Mouse (Mus musculus) heart, postnatal 4 days (tissue): Measurements from ENCODE around the gene Zdhhc23. TPM values are rescaled to one million over a fixed set of nuclear protein-coding genes. Genes with fewer than 3 reads are reported as not detected.

Experiments used
- DNase-seq: peaks from one replicate; pipeline ENCODE4 v3.0.0; 2021
- total RNA-seq, 2 experiments: library from RNA; stranded (reverse); gene quantifications; 2 replicates each; pipeline ENCODE4 v1.2.3; 2021

Zdhhc23 gene
- total RNA-seq, 2 experiments from 2014 or later = 1.8 to 2.2 TPM

- no peak for DNase-seq
Measured at GRCm38 (mm10) chr16:43965781-43966389, 13.7 kb downstream of the Zdhhc23 start.

GRCm38 (mm10) chr16:43963780-43964179 lies 15.8 kb downstream of the Zdhhc23 start:
- no peak for DNase-seq

- no peak for DNase-seq
Measured at GRCm38 (mm10) chr16:43963291-43963690, 16.3 kb downstream of the Zdhhc23 start.

GRCm38 (mm10) chr16:43958038-43958437 lies 21.6 kb downstream of the Zdhhc23 start:
- DNase-seq = no peak

- DNase-seq = no peak
Measured at GRCm38 (mm10) chr16:43954913-43955312, 24.7 kb downstream of the Zdhhc23 start.

- DNase-seq = no peak
Measured at GRCm38 (mm10) chr16:43951591-43951990, 28.0 kb downstream of the Zdhhc23 start.

- no peak for DNase-seq
Measured at GRCm38 (mm10) chr16:43945869-43946268, 33.7 kb downstream of the Zdhhc23 start.

GRCm38 (mm10) chr16:43945351-43945750 lies 34.2 kb downstream of the Zdhhc23 start:
- DNase-seq = no peak

- DNase-seq = no peak
Measured at GRCm38 (mm10) chr16:43940846-43941245, 38.7 kb downstream of the Zdhhc23 start.

GRCm38 (mm10) chr16:43935892-43936291 lies 43.7 kb downstream of the Zdhhc23 start:
- no peak for DNase-seq

GRCm38 (mm10) chr16:43935367-43935766 lies 44.2 kb downstream of the Zdhhc23 start:
- no peak for DNase-seq

GRCm38 (mm10) chr16:43934856-43935255 lies 44.7 kb downstream of the Zdhhc23 start:
- no peak for DNase-seq

GRCm38 (mm10) chr16:43933041-43933440 lies 46.5 kb downstream of the Zdhhc23 start:
- DNase-seq = no peak

GRCm38 (mm10) chr16:43932319-43932718 lies 47.3 kb downstream of the Zdhhc23 start:
- no peak for DNase-seq

GRCm38 (mm10) chr16:43931502-43931901 lies 48.1 kb downstream of the Zdhhc23 start:
- no peak for DNase-seq

GRCm38 (mm10) chr16:43930577-43930976 lies 49.0 kb downstream of the Zdhhc23 start:
- no peak for DNase-seq

GRCm38 (mm10) chr16:43926341-43926859 lies 53.2 kb downstream of the Zdhhc23 start, which contains the start of gene Qtrt2:
TSS of gene Qtrt2 (minus strand) at chr16:43926809.
- DNase-seq = no peak

- no peak for DNase-seq
Measured at GRCm38 (mm10) chr16:43925846-43926245, 53.7 kb downstream of the Zdhhc23 start.

GRCm38 (mm10) chr16:43925001-43925558 lies 54.5 kb downstream of the Zdhhc23 start:
- no peak for DNase-seq

GRCm38 (mm10) chr16:43922630-43923029 lies 57.0 kb downstream of the Zdhhc23 start:
- DNase-seq = no peak

GRCm38 (mm10) chr16:43922024-43922423 lies 57.6 kb downstream of the Zdhhc23 start:
- no peak for DNase-seq

GRCm38 (mm10) chr16:43918867-43919266 lies 60.7 kb downstream of the Zdhhc23 start:
- no peak for DNase-seq
